Mouse (Mus musculus): Measurements from ENCODE around the gene Pik3r6. TPM values are rescaled to one million over a fixed set of nuclear protein-coding genes. Genes with fewer than 3 reads are reported as not detected.

The Pik3r6 gene
- polyA plus RNA-seq, 1 experiment from 2014 or later = 11.0 TPM

GRCm38 (mm10) chr11:68477661-68478060 is 25.2 kb upstream of the Pik3r6 start:
- Histone ChIP-seq H3K36me3 (ENCODE audit: inconsistent target) (peaks cover 61% of the 10 kb centered on the region), H3K79me2 (ENCODE audit: inconsistent target) (peaks cover 15% of the 10 kb centered on the region), H3K4me3 (ENCODE audit: inconsistent target) (no peak overlapping the region), H3K27ac (no peak overlapping the region)
- WGBS (ENCODE audit: missing documents) = 94% methylated on average over 6 of the region's 6 CpGs

- WGBS (ENCODE audit: missing documents) = 83% methylated on average over 1 of the region's 3 CpGs
- H3K79me2 ChIP-seq (ENCODE audit: inconsistent target) = peaks cover 6% of the 10 kb centered on the region
- no peak overlapping the region for H3K4me3 ChIP-seq (ENCODE audit: inconsistent target)
- no peak overlapping the region for H3K27ac ChIP-seq
- H3K36me3 ChIP-seq (ENCODE audit: inconsistent target) = peaks cover 61% of the 10 kb centered on the region
These were observed 24.2 kb upstream of the Pik3r6 start for GRCm38 (mm10) chr11:68478574-68478981.

- 100% methylated on average over 4 of the region's 4 CpGs for WGBS (ENCODE audit: missing documents)
- H3K4me3 ChIP-seq (ENCODE audit: inconsistent target) = no peak overlapping the region
- H3K36me3 ChIP-seq (ENCODE audit: inconsistent target) = peaks cover 70% of the 10 kb centered on the region
- no peaks in the 10 kb centered on the region; the same call in 1 of the 2 replicates for H3K79me2 ChIP-seq (ENCODE audit: inconsistent target)
- H3K27ac ChIP-seq = no peak overlapping the region
These were observed 22.2 kb upstream of the Pik3r6 start for GRCm38 (mm10) chr11:68480660-68481059.

- Histone ChIP-seq H3K27ac (no peak overlapping the region), H3K4me3 (ENCODE audit: inconsistent target) (no peak overlapping the region), H3K79me2 (ENCODE audit: inconsistent target) (no peaks in the 10 kb centered on the region; the same call in 1 of the 2 replicates), H3K36me3 (ENCODE audit: inconsistent target) (peaks cover 74% of the 10 kb centered on the region)
These were observed 20.8 kb upstream of the Pik3r6 start for GRCm38 (mm10) chr11:68482001-68482400.

GRCm38 (mm10) chr11:68483213-68483612 is 19.6 kb upstream of the Pik3r6 start:
- 22% methylated on average over 5 of the region's 6 CpGs for WGBS (ENCODE audit: missing documents)
- no peak overlapping the region for H3K4me3 ChIP-seq (ENCODE audit: inconsistent target)
- peaks cover 75% of the 10 kb centered on the region for H3K36me3 ChIP-seq (ENCODE audit: inconsistent target)
- H3K79me2 ChIP-seq (ENCODE audit: inconsistent target) = no peaks in the 10 kb centered on the region
- peak overlapping the region; percentile 15 for H3K27ac ChIP-seq

GRCm38 (mm10) chr11:68484431-68484830 is 18.4 kb upstream of the Pik3r6 start:
- Histone ChIP-seq H3K36me3 (ENCODE audit: inconsistent target) (peaks cover 75% of the 10 kb centered on the region), H3K4me3 (ENCODE audit: inconsistent target) (no peak overlapping the region), H3K27ac (no peak overlapping the region), H3K79me2 (ENCODE audit: inconsistent target) (no peaks in the 10 kb centered on the region)
- WGBS (ENCODE audit: missing documents) = 96% methylated on average over 3 of the region's 3 CpGs

- H3K27ac ChIP-seq = no peak overlapping the region
- peaks cover 75% of the 10 kb centered on the region for H3K36me3 ChIP-seq (ENCODE audit: inconsistent target)
These were observed 17.4 kb upstream of the Pik3r6 start for GRCm38 (mm10) chr11:68485206-68485942.

GRCm38 (mm10) chr11:68486093-68486492 is 16.7 kb upstream of the Pik3r6 start:
- H3K79me2 ChIP-seq (ENCODE audit: inconsistent target) = no peaks in the 10 kb centered on the region
- peaks cover 75% of the 10 kb centered on the region for H3K36me3 ChIP-seq (ENCODE audit: inconsistent target)
- H3K4me3 ChIP-seq (ENCODE audit: inconsistent target) = no peak overlapping the region
- H3K27ac ChIP-seq = no peak overlapping the region
- WGBS (ENCODE audit: missing documents) = 100% methylated on average over 3 of the region's 3 CpGs

More at GRCm38 (mm10) chr11:68485206-68485942, 17.4 kb upstream of the Pik3r6 start:
- 41% methylated on average over 6 of the region's 8 CpGs for WGBS (ENCODE audit: missing documents)
- no peak overlapping the region for H3K4me3 ChIP-seq (ENCODE audit: inconsistent target)
- H3K79me2 ChIP-seq (ENCODE audit: inconsistent target) = no peaks in the 10 kb centered on the region

- Histone ChIP-seq H3K4me3 (ENCODE audit: inconsistent target) (no peak overlapping the region), H3K79me2 (ENCODE audit: inconsistent target) (no peaks in the 10 kb centered on the region), H3K27ac (no peak overlapping the region), H3K36me3 (ENCODE audit: inconsistent target) (peaks cover 83% of the 10 kb centered on the region)
- WGBS (ENCODE audit: missing documents) = 97% methylated on average over 10 of the region's 10 CpGs
These were observed 15.1 kb upstream of the Pik3r6 start for GRCm38 (mm10) chr11:68487720-68488119.

- Histone ChIP-seq H3K36me3 (ENCODE audit: inconsistent target) (peaks cover 89% of the 10 kb centered on the region), H3K79me2 (ENCODE audit: inconsistent target) (no peaks in the 10 kb centered on the region), H3K4me3 (ENCODE audit: inconsistent target) (no peak overlapping the region), H3K27ac (no peak overlapping the region)
- WGBS (ENCODE audit: missing documents) = 93% methylated on average over 5 of the region's 6 CpGs
These were observed 14.5 kb upstream of the Pik3r6 start for GRCm38 (mm10) chr11:68488256-68488824.

GRCm38 (mm10) chr11:68489236-68489635 is 13.6 kb upstream of the Pik3r6 start:
- no peaks in the 10 kb centered on the region for H3K79me2 ChIP-seq (ENCODE audit: inconsistent target)
- no peak overlapping the region for H3K27ac ChIP-seq
- 100% methylated on average over 2 of the region's 2 CpGs for WGBS (ENCODE audit: missing documents)
- peaks cover 93% of the 10 kb centered on the region for H3K36me3 ChIP-seq (ENCODE audit: inconsistent target)
- no peak overlapping the region for H3K4me3 ChIP-seq (ENCODE audit: inconsistent target)

GRCm38 (mm10) chr11:68492592-68492991 is 10.2 kb upstream of the Pik3r6 start:
- Histone ChIP-seq H3K27ac (no peak overlapping the region), H3K79me2 (ENCODE audit: inconsistent target) (no peaks in the 10 kb centered on the region), H3K4me3 (ENCODE audit: inconsistent target) (no peak overlapping the region), H3K36me3 (ENCODE audit: inconsistent target) (peaks cover 86% of the 10 kb centered on the region)
- WGBS (ENCODE audit: missing documents) = 90% methylated on average over 11 of the region's 11 CpGs

- H3K4me3 ChIP-seq (ENCODE audit: inconsistent target) = no peak overlapping the region
- no peaks in the 10 kb centered on the region for H3K79me2 ChIP-seq (ENCODE audit: inconsistent target)
- 63% methylated on average over 4 of the region's 5 CpGs for WGBS (ENCODE audit: missing documents)
- H3K27ac ChIP-seq = no peak overlapping the region
- H3K36me3 ChIP-seq (ENCODE audit: inconsistent target) = peaks cover 74% of the 10 kb centered on the region
These were observed 9.1 kb upstream of the Pik3r6 start for GRCm38 (mm10) chr11:68493760-68494159.

GRCm38 (mm10) chr11:68497081-68497480 is 5.7 kb upstream of the Pik3r6 start:
- Histone ChIP-seq H3K4me3 (ENCODE audit: inconsistent target) (no peak overlapping the region), H3K36me3 (ENCODE audit: inconsistent target) (peaks cover 41% of the 10 kb centered on the region), H3K79me2 (ENCODE audit: inconsistent target) (no peaks in the 10 kb centered on the region), H3K27ac (no peak overlapping the region)
- 56% methylated on average over 6 of the region's 6 CpGs for WGBS (ENCODE audit: missing documents)

GRCm38 (mm10) chr11:68498517-68498916 is 4.3 kb upstream of the Pik3r6 start:
- 40% methylated on average over 11 of the region's 11 CpGs for WGBS (ENCODE audit: missing documents)

More at GRCm38 (mm10) chr11:68498517-68498916, 4.3 kb upstream of the Pik3r6 start:
- Histone ChIP-seq H3K27ac (no peak overlapping the region), H3K36me3 (ENCODE audit: inconsistent target) (peaks cover 28% of the 10 kb centered on the region), H3K4me3 (ENCODE audit: inconsistent target) (no peak overlapping the region), H3K79me2 (ENCODE audit: inconsistent target) (peaks cover 6% of the 10 kb centered on the region)

All from macrophage (primary cell).